Mouse (Mus musculus): ENCODE measurements around the gene Klhdc1.

- no peak; the same call in 1 of the 2 replicates for TF ChIP-seq CTCF (IDR thresholded peaks at IDR 0.05)
- no peak for TF ChIP-seq EP300 (IDR thresholded peaks at IDR 0.05)
Measured at GRCm38 (mm10) chr12:69296511-69297410, 55.8 kb downstream of the Klhdc1 start, which contains the start of gene Klhdc2.

Data from lung, postnatal 0 days (tissue).